Mouse (Mus musculus) thymus, adult 2 months (tissue): ENCODE results near the gene Zfyve28.

Experiments
- CTCF ChIP-seq: fragments of 200-500 bp; IDR thresholded peaks from 2 replicates; pipeline ENCODE4 v1.5.1; 2012; ENCODE audit warnings: mild to moderate bottlenecking, control low read depth, low read length, moderate library complexity, borderline replicate concordance; ENCODE audit not compliant: control insufficient read depth, poor library complexity, insufficient read depth; ENCODE audit errors: extremely low read depth
- POLR2A ChIP-seq: fragments of 200-500 bp; IDR thresholded peaks from 2 replicates; pipeline ENCODE4 v1.6.1; 2012; ENCODE audit warnings: mild to moderate bottlenecking, low read length, control low read depth, moderate library complexity; ENCODE audit not compliant: control insufficient read depth, poor library complexity, insufficient read depth; ENCODE audit errors: extremely low read depth

DNA sequence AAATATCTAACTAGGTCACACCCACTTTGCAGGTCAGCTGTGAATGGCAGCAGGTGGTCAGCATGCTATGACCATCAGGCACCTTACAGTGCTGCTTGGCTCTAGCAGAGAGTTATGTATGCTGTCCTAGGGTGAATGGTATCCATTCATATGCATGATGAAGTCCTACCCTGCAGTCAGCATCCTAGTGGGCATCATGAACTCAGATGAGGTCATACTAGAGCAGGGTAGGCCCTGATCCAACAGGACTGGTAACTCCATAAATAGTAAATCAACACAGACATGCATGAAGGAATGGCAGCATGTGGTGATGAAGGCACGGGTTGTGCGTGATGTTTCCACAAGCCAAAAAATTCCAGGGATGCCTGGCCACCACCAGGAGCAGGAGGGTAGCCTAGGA lies 82.5 kb downstream of the Zfyve28 start:
- TF ChIP-seq CTCF = no peak
- no peak for TF ChIP-seq POLR2A
